Mouse (Mus musculus): Measurements from ENCODE around the gene Macf1.

The Macf1 gene

DNA sequence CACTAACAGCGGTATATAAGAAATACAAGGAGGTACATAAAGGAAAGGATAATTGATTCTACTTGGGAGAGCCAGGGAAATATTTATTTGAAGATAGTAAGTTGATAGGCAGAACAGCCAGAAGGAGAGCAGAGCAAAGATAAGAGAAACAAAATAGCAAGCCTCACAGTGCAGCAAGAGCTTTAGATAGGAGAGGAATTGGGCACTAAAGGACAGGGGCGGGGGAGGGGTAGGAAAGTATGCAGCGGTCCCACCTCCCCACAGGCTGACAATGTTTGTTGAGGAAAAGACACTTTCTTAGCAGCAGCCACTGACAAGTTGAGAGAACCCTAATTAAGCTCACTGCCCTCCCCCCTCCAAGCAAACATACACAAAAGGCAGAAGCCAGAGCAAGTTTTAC, 131.5 kb downstream of the Macf1 start:
- DNase-seq (ENCODE audit: low read depth, low spot score), result no peak

DNA sequence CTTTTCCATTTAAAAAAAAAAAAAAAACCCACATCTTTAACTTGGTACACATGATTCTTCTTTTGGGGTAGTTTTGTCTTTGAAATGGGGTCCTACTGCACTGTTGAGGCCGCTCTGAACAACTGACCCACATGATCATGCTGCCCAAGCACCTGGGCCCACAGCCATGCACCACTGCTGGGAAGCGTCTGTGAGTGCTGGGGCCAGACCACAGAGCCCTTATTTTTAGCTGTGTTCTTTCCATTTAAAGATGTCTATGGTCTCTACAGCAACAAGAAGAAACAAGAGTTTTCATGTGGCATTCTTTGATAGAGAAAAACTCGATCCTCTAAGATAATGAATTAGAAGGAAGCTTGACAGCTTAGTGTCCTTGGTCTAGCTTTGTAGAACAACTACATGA, 135.8 kb downstream of the Macf1 start:
- DNase-seq (ENCODE audit: low read depth, low spot score), result no peak

DNA sequence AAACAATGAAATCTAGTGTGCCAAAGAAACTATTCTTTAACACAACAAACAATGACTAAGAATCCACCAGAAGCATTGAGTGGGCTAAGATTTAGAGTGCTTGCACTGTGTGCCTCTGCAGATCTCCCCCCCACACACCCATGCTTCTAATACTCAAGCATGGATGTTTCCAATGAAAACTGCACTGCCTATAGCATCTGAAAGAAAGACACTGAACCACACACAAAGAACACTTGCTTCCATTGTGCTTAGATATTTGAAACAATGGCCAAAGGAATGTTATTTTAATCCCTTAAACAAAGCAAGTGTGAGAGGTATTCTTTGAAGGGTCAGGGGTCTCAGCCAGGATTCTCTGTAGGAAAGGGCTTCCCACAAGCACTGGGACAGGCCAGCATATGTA, 140.5 kb downstream of the Macf1 start:
- peak; percentile 33 for DNase-seq (ENCODE audit: low read depth, low spot score)

GRCm38 (mm10) chr4:123535271-123535670, 148.9 kb downstream of the Macf1 start:
- peak; percentile 67 for DNase-seq (ENCODE audit: low read depth, low spot score)

GRCm38 (mm10) chr4:123532001-123532400, 152.2 kb downstream of the Macf1 start:
- peak; percentile 53 for DNase-seq (ENCODE audit: low read depth, low spot score)

DNA sequence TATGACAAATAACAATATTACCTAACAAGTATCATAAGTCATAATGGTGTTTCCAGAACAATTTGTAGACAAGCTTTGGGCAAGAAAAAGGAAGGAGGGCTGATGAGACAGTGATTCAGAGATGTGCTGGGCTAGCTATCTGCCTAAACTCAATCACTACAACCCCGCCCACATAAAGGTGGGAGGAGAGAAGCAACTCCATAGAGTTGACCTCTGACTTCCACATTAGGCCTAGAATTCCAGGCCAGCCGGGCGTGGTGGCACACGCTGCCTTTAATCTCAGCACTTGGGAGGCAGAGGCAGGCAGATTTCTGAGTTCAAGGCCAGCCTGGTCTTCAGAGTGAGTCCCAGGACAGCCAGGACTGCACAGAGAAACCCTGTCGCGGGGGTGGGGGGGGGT, 153.2 kb downstream of the Macf1 start:
- DNase-seq (ENCODE audit: low read depth, low spot score), result peak; percentile 75

GRCm38 (mm10) chr4:123529230-123529629, 154.9 kb downstream of the Macf1 start:
- peak; percentile 63 for DNase-seq (ENCODE audit: low read depth, low spot score)

DNA sequence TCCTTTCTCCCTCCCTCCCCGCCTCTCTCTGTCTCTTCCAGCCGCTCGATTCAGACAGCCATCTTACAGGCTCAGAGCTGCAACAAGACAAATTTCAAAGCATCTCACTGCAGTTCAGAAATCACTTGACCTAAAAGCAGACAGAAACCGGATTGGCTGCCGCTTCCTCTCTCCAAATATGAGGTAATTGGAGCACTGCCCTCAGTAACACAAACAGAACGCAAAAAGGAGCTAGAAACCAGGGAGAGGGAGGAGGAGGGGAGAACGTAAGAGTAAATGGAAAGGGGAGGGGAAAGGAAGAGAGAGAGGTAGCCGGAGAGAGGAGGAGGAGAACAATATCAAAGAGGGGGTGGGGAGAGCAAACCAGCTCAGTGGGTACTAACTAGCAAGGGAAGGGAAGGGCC, 156.6 kb downstream of the Macf1 start:
- peak; percentile 37 for DNase-seq (ENCODE audit: low read depth, low spot score)

DNA sequence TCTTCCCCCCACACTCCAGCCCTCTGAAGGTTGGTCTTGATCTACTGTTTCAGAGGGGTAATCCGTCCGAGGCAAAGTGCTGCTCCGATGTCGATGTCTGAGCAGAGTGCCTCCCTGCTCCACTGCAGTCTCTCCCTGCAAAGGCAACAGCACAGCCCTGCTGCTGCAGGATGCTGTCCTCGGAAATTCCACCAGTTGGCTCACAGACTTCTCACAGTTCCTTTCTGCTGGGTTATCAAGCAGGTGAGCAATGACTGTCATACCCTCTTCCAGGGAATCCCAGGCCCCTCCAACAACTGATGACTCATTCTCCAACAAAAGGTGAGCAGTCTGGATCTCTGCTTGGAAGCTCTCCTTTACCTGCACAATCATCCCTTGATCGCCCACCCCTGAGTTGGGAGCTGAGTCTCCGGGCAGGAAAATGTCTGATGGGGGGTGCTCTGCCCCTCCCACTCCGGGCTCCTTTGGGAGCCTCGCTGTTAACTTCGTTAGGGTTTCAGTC, 157.3 kb downstream of the Macf1 start:
- no peak for DNase-seq (ENCODE audit: low read depth, low spot score)

DNA sequence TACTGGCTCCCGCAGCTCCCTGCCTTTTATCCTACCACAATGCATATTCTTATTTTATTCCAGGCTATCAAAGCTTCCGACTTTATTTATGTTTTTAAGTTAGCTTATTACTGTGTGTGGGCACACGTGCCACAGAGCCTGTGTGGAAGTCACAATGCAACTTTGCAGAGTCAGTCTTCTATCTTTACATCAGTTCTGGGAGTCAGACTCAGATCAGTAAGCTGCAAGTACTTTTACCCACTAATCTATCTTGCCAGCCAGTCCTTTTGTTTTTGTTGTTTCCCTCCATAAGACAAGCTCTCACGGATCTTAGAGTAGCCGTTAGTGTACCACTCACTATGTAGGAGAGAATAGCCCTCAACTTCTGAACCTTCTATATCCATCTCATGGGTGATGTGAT, 159.4 kb downstream of the Macf1 start:
- no peak for DNase-seq (ENCODE audit: low read depth, low spot score)

GRCm38 (mm10) chr4:123520123-123520522, 164.0 kb downstream of the Macf1 start:
- DNase-seq (ENCODE audit: low read depth, low spot score), result peak; percentile 71

GRCm38 (mm10) chr4:123515673-123516072, 168.5 kb downstream of the Macf1 start:
- no peak for DNase-seq (ENCODE audit: low read depth, low spot score)

- no peak for DNase-seq (ENCODE audit: low read depth, low spot score)
These were observed 174.0 kb downstream of the Macf1 start for GRCm38 (mm10) chr4:123510201-123510600.

GRCm38 (mm10) chr4:123489086-123489485, 195.1 kb downstream of the Macf1 start:
- DNase-seq (ENCODE audit: low read depth, low spot score), result no peak

- DNase-seq (ENCODE audit: low read depth, low spot score), result no peak
These were observed 204.2 kb downstream of the Macf1 start for GRCm38 (mm10) chr4:123479991-123480390.

DNA sequence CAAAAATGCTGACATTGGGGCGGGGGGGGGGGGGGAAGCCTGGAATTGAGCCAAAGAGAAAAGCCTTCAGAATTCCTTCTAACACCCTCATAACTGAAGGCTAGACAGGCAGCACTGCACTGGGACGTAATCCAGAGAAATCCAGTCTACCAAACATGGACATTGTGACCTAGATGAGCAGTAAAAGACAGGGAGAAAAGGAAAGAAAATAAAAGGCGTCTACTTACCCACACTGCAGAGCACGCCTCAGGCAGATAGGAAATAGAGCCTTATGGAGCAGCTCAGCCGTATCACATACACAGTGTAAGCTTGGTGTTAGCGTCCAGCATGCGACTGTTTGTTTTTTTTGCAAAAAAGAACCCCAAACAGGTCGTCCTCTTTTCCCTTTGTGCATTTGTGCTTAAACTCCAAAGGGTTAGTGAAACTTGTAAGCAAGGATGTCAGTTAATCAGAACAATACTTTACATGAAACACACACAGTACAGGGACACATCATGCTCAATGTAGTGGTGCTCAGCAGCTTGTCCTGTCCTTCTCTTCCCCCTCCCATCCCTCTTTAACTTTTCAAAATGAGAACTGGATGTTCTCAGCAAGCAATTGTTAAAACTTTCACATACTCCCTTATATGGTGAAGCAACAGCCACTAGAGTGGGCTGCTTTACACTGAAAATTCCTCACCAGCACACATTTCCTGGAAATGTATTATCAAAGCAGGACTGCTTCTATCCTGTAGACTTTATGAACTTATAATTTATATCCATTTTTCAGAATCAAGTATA, 205.3 kb downstream of the Macf1 start:
- DNase-seq (ENCODE audit: low read depth, low spot score), result no peak

DNA sequence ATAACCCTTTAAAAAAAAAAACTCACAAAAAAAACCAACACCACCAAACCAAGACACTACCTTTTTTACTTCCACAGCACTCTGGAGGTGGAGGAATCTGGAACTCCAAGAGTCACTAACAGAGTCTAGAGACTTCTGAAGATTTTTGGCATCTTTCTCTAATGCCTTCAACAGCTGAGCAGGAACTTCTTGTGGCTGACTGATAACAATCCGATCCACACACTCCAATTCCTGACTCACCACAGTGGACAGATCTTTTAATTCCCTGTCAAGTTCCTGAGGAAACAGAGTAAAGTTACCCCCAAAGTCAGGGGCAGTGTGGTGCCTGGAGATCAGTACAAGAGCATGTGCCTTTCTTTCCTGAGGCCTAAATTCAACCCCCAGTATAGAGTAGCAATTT, 218.4 kb downstream of the Macf1 start:
- no peak for DNase-seq (ENCODE audit: low read depth, low spot score)

DNA sequence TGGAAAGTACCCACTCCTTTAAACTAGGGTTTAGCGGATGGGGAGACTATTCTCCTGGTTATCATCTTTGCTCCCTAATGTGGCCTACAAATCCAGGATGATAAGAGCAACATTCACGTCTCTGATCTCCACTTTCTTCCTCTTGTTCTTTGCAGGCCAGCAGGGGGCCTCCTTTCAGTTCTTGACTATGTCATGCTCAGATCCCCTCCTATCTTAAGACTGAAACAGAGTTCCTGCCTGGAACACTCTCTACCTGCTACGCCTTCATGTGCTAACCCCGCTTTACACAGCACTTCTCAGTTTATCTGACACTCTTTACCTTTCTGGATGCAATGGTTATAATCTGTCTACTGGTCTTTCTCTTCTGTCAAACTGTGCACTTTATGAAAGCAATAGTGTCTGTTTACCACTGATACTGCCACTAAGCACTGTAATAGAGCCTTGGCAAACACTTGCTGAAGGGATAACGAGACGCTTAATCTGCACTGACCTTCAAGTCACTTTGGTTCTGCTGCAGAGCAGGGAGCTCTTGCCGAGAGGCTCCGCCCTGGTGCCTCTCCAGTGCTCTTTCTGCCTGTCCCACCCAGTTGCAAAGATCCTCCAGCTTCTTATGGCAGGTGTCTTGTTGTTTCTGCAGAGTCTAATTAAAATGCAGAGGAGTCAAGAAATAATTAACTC, 223.4 kb downstream of the Macf1 start:
- DNase-seq (ENCODE audit: low read depth, low spot score), result peak; percentile 28

GRCm38 (mm10) chr4:123454871-123455640, 229.1 kb downstream of the Macf1 start:
- no peak for DNase-seq (ENCODE audit: low read depth, low spot score)

- no peak for DNase-seq (ENCODE audit: low read depth, low spot score)
These were observed 230.4 kb downstream of the Macf1 start for GRCm38 (mm10) chr4:123453729-123454128.

DNA sequence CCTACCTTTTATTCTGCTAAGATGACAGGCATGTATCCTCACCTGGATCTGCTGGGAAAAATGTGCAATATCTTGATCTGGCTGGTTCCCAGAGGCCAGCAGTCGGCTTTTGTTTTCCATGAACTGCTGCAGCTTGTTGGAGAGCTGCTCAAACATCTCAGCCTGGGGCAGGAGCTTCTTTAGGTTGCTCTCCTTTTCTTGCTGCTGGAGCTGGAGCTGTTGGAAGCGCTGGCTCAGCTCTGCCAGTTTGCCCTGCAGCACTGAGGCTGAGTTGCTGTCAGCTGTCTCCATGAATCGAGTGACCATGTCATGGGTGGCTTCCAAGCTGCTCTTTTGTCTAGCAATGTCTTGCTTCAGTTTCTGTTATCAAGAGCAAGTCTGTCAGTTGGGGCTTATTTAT, 232.2 kb downstream of the Macf1 start:
- DNase-seq (ENCODE audit: low read depth, low spot score), result no peak

DNA sequence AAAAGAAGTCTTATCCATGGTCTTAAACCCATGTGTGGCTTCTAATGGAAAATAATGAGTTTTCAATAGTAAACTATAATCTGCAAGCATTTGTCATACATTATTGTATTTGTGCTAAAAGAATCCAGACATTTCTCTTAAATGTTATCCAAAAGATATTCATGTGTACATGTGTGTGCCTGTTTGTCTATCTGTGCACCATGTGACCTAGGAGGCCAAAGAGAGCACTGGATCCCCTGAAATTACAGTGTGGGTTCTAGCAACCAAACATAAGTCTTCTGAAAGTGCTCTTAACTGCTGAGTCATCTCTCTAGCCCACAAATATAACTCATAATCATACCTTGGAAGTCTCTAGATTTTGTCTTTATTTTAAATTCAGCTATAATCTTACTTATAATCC, 234.9 kb downstream of the Macf1 start:
- DNase-seq (ENCODE audit: low read depth, low spot score), result no peak

All from ES-CJ7 (cell line).